Mouse (Mus musculus): Measurements from ENCODE around the gene Phf21b. TPM values are rescaled to one million over a fixed set of nuclear protein-coding genes. Genes with fewer than 3 reads are reported as not detected.
"Not testable (repeated sequence)": the region's sequence is repeated elsewhere in the genome, so short reads cannot be mapped to it uniquely, and the experiment has no call there.

Phf21b gene
- total and polyA plus RNA-seq, 2 experiments from 2014 or later = 2.7 to 20.0 TPM

GRCm38 (mm10) chr15:84778587-84778986 is 77.3 kb downstream of the Phf21b start:
- peak; percentile 44; the same call in 1 of the 2 replicates for ATAC-seq
- no peak overlapping the region for H3K27ac ChIP-seq (ENCODE audit: low read depth, low read length)
- peak; percentile 45 for DNase-seq
- H3K4me1 ChIP-seq (ENCODE audit: insufficient read depth) = no peaks in the 10 kb centered on the region; the same call in 1 of the 2 replicates
- H3K9ac ChIP-seq = no peak overlapping the region
- no peak overlapping the region for H3K4me3 ChIP-seq (ENCODE audit: low read depth, low read length)
- no peaks in the 10 kb centered on the region for H3K27me3 ChIP-seq (ENCODE audit: insufficient read depth, low read length)
- H3K4me2 ChIP-seq (ENCODE audit: low read depth) = no peak overlapping the region
- 23% methylated on average over 5 of the region's 5 CpGs for WGBS
- no peaks in the 10 kb centered on the region for H3K9me3 ChIP-seq (ENCODE audit: low read length)
- no peak for TF ChIP-seq CTCF (IDR thresholded peaks at IDR 0.05; ENCODE audit: low read depth)
- no peaks in the 10 kb centered on the region for H3K36me3 ChIP-seq (ENCODE audit: insufficient read depth)

DNA sequence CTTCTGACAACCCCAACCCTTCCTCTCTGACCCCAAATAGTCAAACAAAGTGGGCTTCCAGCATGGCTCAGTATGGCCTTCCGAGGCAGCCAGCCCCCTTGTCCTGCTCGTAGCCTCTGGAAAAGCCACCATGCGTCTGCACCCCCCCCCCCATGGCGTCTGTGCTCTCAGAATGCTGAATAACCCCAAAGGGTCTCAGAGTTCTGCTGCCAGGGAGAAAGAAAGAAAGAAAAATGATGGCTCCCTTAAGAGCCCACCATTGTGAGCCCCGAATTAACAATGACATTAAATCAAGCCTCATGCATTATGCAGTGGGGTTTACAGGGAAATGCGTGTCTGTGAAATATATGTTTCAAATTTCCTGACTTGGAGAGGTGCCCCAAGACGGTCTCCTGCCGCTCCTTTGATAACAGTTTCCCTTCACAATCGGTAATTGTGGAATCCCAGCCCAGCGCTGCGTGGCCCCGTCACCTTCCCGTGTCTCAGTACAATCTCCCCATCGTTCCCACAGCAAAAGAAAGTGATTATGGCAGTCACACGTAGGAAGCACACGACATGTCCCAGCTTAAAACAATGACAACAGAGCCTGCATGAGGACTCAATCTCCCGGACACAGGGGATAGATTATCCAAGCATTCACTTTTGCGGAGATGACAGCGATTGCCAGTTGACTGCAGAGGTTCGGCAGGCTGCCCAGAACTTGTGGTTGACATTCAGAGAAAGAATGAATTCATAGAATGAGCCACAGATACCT is 80.3 kb downstream of the Phf21b start:
- WGBS = 10% methylated on average over 20 of the region's 20 CpGs
- H3K9ac ChIP-seq = 0 out of 2 replicates have a peak overlapping the region, but pooled peaks have one; percentile 4
- H3K27ac ChIP-seq (ENCODE audit: low read depth, low read length) = 0 out of 2 replicates have a peak overlapping the region, but pooled peaks have one; percentile 22

DNA sequence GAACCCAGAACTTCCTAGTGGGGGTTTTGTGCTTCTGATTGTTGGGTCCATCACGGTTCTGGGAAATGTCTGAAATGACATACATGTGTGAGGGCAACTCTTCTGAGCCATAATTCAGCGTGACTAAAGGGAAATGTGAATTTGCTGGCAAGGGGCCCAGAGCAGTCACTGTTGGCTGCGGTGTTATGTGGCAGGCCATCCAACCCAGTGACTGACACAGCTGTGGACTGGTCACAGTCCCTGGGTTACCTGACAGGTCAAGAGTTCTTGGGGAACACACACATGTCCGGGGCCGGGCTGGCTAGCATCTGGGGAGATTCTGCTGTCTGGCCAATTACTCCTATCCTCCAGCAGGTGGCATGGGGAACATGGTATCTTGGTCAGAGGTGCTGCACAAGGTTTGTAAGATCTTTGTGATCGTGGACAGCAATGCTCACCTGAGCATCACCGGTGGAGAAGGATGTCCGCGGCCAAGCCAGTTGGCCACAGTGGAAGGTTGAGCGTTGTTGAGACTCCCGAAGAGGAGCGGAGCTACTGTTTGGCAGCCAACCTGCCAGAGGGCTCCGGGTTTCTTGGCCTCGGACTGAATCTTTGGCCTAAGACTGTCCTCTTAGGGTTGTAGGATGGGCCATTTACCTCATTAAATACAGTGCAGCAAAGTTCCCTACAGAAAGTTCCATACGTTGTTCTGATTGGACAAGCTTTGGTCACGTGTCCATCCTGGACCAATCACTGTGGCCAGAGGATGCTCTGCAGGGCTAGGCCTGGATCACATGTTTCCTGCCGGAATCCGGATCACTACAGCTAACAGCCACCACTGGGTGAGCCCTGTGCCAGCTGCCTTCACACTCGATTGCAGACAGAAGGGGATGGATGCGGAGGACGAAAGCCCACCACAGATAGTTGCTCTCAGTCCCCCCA is 83.4 kb downstream of the Phf21b start:
- DNase-seq = no peak
- WGBS = 78% methylated on average over 21 of the region's 21 CpGs

More for the DNA sequence above, 80.3 kb downstream of the Phf21b start:
- Histone ChIP-seq H3K4me1 (ENCODE audit: insufficient read depth) (no peaks in the 10 kb centered on the region; the same call in 1 of the 2 replicates), H3K4me2 (ENCODE audit: low read depth) (peak overlapping the region; percentile 24), H3K27me3 (ENCODE audit: insufficient read depth, low read length) (no peaks in the 10 kb centered on the region), H3K9me3 (ENCODE audit: low read length) (no peaks in the 10 kb centered on the region), H3K4me3 (ENCODE audit: low read depth, low read length) (no peak overlapping the region), H3K36me3 (ENCODE audit: insufficient read depth) (no peaks in the 10 kb centered on the region)
- no peak for TF ChIP-seq CTCF (IDR thresholded peaks at IDR 0.05; ENCODE audit: low read depth)
- ATAC-seq = peak; percentile 51; the same call in 1 of the 2 replicates
- peak; percentile 54 for DNase-seq

GRCm38 (mm10) chr15:84769641-84770341 is 86.1 kb downstream of the Phf21b start:
- Histone ChIP-seq H3K4me3 (ENCODE audit: low read depth, low read length) (no peak overlapping the region), H3K27me3 (ENCODE audit: insufficient read depth, low read length) (no peaks in the 10 kb centered on the region), H3K27ac (ENCODE audit: low read depth, low read length) (no peak overlapping the region), H3K9me3 (ENCODE audit: low read length) (no peaks in the 10 kb centered on the region), H3K4me1 (ENCODE audit: insufficient read depth) (no peaks in the 10 kb centered on the region), H3K36me3 (ENCODE audit: insufficient read depth) (no peaks in the 10 kb centered on the region), H3K9ac (no peak overlapping the region), H3K4me2 (ENCODE audit: low read depth) (no peak overlapping the region)
- ATAC-seq (no peak), DNase-seq (no peak)
- TF ChIP-seq CTCF (IDR thresholded peaks at IDR 0.05; ENCODE audit: low read depth) = no peak
- WGBS = 85% methylated on average over 11 of the region's 11 CpGs

More for the DNA sequence above, 83.4 kb downstream of the Phf21b start:
- H3K4me3 ChIP-seq (ENCODE audit: low read depth, low read length) = no peak overlapping the region
- no peaks in the 10 kb centered on the region for H3K27me3 ChIP-seq (ENCODE audit: insufficient read depth, low read length)
- no peak overlapping the region for H3K4me2 ChIP-seq (ENCODE audit: low read depth)
- no peaks in the 10 kb centered on the region; the same call in 1 of the 2 replicates for H3K4me1 ChIP-seq (ENCODE audit: insufficient read depth)
- no peak overlapping the region for H3K27ac ChIP-seq (ENCODE audit: low read depth, low read length)
- no peak for ATAC-seq
- H3K36me3 ChIP-seq (ENCODE audit: insufficient read depth) = no peaks in the 10 kb centered on the region
- H3K9me3 ChIP-seq (ENCODE audit: low read length) = no peaks in the 10 kb centered on the region
- peak; percentile 64 for TF ChIP-seq CTCF (IDR thresholded peaks at IDR 0.05; ENCODE audit: low read depth)
- no peak overlapping the region for H3K9ac ChIP-seq

DNA sequence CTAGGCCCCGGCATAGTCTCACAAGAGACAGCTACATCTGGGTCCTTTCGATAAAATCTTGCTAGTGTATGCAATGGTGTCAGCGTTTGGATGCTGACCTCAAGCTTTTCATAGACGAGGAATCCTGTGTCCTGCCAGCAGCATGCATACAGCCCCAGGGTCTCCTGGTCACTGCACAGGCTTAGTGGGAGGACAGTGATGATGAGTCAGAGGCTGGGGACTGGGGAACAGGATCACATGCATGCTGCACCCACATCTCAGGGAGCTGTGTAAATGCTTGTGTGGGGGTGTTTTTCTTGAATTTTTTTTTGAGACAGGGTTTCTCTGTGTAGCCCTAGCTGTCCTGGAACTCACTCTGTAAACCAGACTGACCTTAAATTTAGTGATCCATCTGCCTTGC is 87.3 kb downstream of the Phf21b start:
- not testable (repeated sequence) for H3K36me3 ChIP-seq (ENCODE audit: insufficient read depth); H3K4me1 ChIP-seq (ENCODE audit: insufficient read depth); H3K27ac ChIP-seq (ENCODE audit: low read depth, low read length); H3K4me3 ChIP-seq (ENCODE audit: low read depth, low read length); DNase-seq; H3K9ac ChIP-seq; H3K9me3 ChIP-seq (ENCODE audit: low read length); H3K27me3 ChIP-seq (ENCODE audit: insufficient read depth, low read length); ATAC-seq; H3K4me2 ChIP-seq (ENCODE audit: low read depth)
- 84% methylated on average over 3 of the region's 4 CpGs for WGBS

- DNase-seq (no peak), ATAC-seq (no peak)
- Histone ChIP-seq H3K4me2 (ENCODE audit: low read depth) (no peak overlapping the region), H3K4me3 (ENCODE audit: low read depth, low read length) (no peak overlapping the region), H3K9me3 (ENCODE audit: low read length) (no peaks in the 10 kb centered on the region), H3K9ac (no peak overlapping the region), H3K36me3 (ENCODE audit: insufficient read depth) (no peaks in the 10 kb centered on the region), H3K27me3 (ENCODE audit: insufficient read depth, low read length) (no peaks in the 10 kb centered on the region), H3K27ac (ENCODE audit: low read depth, low read length) (no peak overlapping the region), H3K4me1 (ENCODE audit: insufficient read depth) (no peaks in the 10 kb centered on the region)
- no peak for TF ChIP-seq CTCF (IDR thresholded peaks at IDR 0.05; ENCODE audit: low read depth)
- WGBS = 48% methylated on average over 10 of the region's 10 CpGs
Observed at GRCm38 (mm10) chr15:84766621-84767020, 89.2 kb downstream of the Phf21b start.

Data from forebrain, postnatal 0 days (tissue).